Mouse (Mus musculus): ENCODE results near the gene 9230113P08Rik.
"Not testable (repeated sequence)": the region's sequence is repeated elsewhere in the genome, so short reads cannot be mapped to it uniquely, and the experiment has no call there.

Gene 9230113P08Rik

GRCm38 (mm10) chr9:35908123-35908522, at the start of gene 9230113P08Rik:
Gene 9230113P08Rik, plus strand, starts transcription at chr9:35908423.
- not testable (repeated sequence) for DNase-seq

DNA sequence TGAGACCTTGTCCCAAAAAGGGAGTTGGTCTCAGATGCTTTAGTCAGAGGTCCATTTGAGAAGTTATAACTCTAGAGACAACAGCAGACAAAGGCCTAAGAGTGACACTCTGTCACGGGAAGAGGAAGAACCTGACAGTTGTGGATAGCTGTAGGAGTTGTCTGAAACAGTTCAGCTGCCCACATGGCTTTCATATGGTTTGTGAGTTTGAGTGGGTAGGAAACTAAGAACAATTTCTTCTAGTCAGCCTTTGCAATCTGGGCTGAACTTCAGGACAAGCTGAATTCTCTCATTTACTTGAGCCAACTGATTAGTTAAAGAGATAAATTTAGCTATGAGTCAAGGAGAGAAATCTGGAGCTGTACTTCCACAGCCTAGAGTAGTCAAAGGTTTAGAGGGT, 15.1 kb upstream of the 9230113P08Rik start:
- DNase-seq, result not testable (repeated sequence)

GRCm38 (mm10) chr9:35904494-35904893, 3.7 kb upstream of the 9230113P08Rik start:
- DNase-seq, result no peak

- DNase-seq, result no peak
Observed at GRCm38 (mm10) chr9:35930817-35931216, 22.6 kb downstream of the 9230113P08Rik start.

Data from kidney, postnatal 14 days (tissue).